Mouse (Mus musculus) myocyte (in vitro differentiated cells): ENCODE measurements around the gene Slc51a.

Experiments used
- CEBPB ChIP-seq: IDR thresholded peaks from 2 replicates; pipeline ENCODE4 v1.6.1; 2011; ENCODE audit warnings: mild to moderate bottlenecking, moderate library complexity; ENCODE audit not compliant: poor library complexity, insufficient read depth, severe bottlenecking
- E2F4 ChIP-seq: IDR thresholded peaks from one replicate; pipeline ENCODE4 v1.6.1; 2011; ENCODE audit warnings: mild to moderate bottlenecking, control low read depth, moderate library complexity; ENCODE audit not compliant: insufficient read depth
- MAX ChIP-seq: IDR thresholded peaks from one replicate; pipeline ENCODE4 v1.6.1; 2011; ENCODE audit warnings: low read depth, mild to moderate bottlenecking, control low read depth
- MYOD1 ChIP-seq, 3 experiments: IDR thresholded peaks; one replicate each; pipeline ENCODE4 v1.6.1; 2011; ENCODE audit warnings: control low read depth in 2 of 3, low read depth in 2 of 3, mild to moderate bottlenecking in 2 of 3, moderate library complexity in 1 of 3; ENCODE audit not compliant: insufficient read length in 2 of 3, control insufficient read depth in 1 of 3
- MYOG ChIP-seq, 3 experiments: IDR thresholded peaks; one replicate each; pipeline ENCODE4 v1.6.1; 2011; ENCODE audit warnings: control low read depth in 2 of 3, low read depth in 2 of 3, mild to moderate bottlenecking in 2 of 3; ENCODE audit not compliant: insufficient read length in 2 of 3, control insufficient read depth in 1 of 3, insufficient read depth in 1 of 3
- POLR2A ChIP-seq: IDR thresholded peaks from one replicate; pipeline ENCODE4 v1.6.1; 2011; ENCODE audit warnings: low read depth, mild to moderate bottlenecking, control low read depth, moderate library complexity; ENCODE audit not compliant: insufficient read length
- POLR2AphosphoS2 ChIP-seq: IDR thresholded peaks from one replicate; pipeline ENCODE4 v1.6.1; 2011; ENCODE audit warnings: low read depth, control low read depth; ENCODE audit not compliant: insufficient read length
- REST ChIP-seq: IDR thresholded peaks from one replicate; pipeline ENCODE4 v1.6.1; 2011; ENCODE audit warnings: mild to moderate bottlenecking, control low read depth, moderate library complexity; ENCODE audit not compliant: insufficient read depth, insufficient read length
- SRF ChIP-seq: IDR thresholded peaks from one replicate; pipeline ENCODE4 v1.6.1; 2011; ENCODE audit warnings: low read depth; ENCODE audit not compliant: control insufficient read depth, insufficient read length
- TCF12 ChIP-seq: IDR thresholded peaks from one replicate; pipeline ENCODE4 v1.6.1; 2011; ENCODE audit warnings: mild to moderate bottlenecking, control low read depth; ENCODE audit not compliant: poor library complexity, insufficient read depth, severe bottlenecking
- TCF3 ChIP-seq: IDR thresholded peaks from one replicate; pipeline ENCODE4 v1.6.1; 2011; ENCODE audit warnings: low read depth, control low read depth; ENCODE audit not compliant: insufficient read length
- USF1 ChIP-seq: IDR thresholded peaks from one replicate; pipeline ENCODE4 v1.6.1; 2011; ENCODE audit warnings: low read depth, mild to moderate bottlenecking, control low read depth, moderate library complexity

- no peak for TF ChIP-seq POLR2AphosphoS2
- TF ChIP-seq POLR2A, result no peak
- no peak for TF ChIP-seq CEBPB
- TF ChIP-seq MAX, result no peak
- TF ChIP-seq USF1, result no peak
- no peak for TF ChIP-seq MYOG (IDR thresholded peaks at IDR 0.05; ENCODE audit: control insufficient read depth in 1 of 3, insufficient read depth in 1 of 3, insufficient read length in 2 of 3, low read depth in 2 of 3)
- no peak for TF ChIP-seq E2F4
- no peak for TF ChIP-seq MYOD1 (IDR thresholded peaks at IDR 0.05; ENCODE audit: control insufficient read depth in 1 of 3, insufficient read length in 2 of 3, low read depth in 2 of 3)
- no peak for TF ChIP-seq TCF3
- TF ChIP-seq TCF12, result no peak
- no peak for TF ChIP-seq SRF
- TF ChIP-seq REST, result no peak
Measured at GRCm38 (mm10) chr16:32460518-32460917, 27.2 kb downstream of the Slc51a start.
